Mouse (Mus musculus) liver, adult 2 months (tissue): ENCODE data around the gene Aldh3b3.

Experiments
- CTCF ChIP-seq: fragments of 200-500 bp; IDR thresholded peaks from 2 replicates; pipeline ENCODE4 v1.5.1; 2011; ENCODE audit warnings: low read depth, low read length, control low read depth
- POLR2A ChIP-seq: fragments of 200-500 bp; IDR thresholded peaks from 2 replicates; pipeline ENCODE4 v1.6.1; 2011; ENCODE audit warnings: low read length, control low read depth; ENCODE audit not compliant: insufficient read depth; ENCODE audit errors: extremely low read depth

- TF ChIP-seq CTCF: no peak
- no peak for TF ChIP-seq POLR2A
These were observed 34.0 kb downstream of the Aldh3b3 start, which contains the start of gene Tbx10 for GRCm38 (mm10) chr19:3992416-3992815.
